Mouse (Mus musculus) activated CD4-positive, CD25-positive, alpha-beta regulatory T cell, adult 9 weeks (primary cell): ENCODE measurements around the gene Pitpnb. TPM values are rescaled to one million over a fixed set of nuclear protein-coding genes. Genes with fewer than 3 reads are reported as not detected.

ENCODE experiments used
- polyA plus RNA-seq: library from polyadenylated mRNA; unstranded; fragments of 100-300 nt; shearing (Covaris generic); gene quantifications from one replicate; pipeline ENCODE4 v1.2.1, GENCODE M21; 2017

Gene Pitpnb
- 78.8 TPM for polyA plus RNA-seq

GRCm38 (mm10) chr5:111330417-111331098, at the start of gene Pitpnb:
Gene Pitpnb, plus strand, starts transcription at chr5:111330763.

GRCm38 (mm10) chr5:111416591-111417374, 86.2 kb downstream of the Pitpnb start, which contains the start of gene Mn1:
Gene Mn1, plus strand, starts transcription at chr5:111417362.

Other genes with a start within 250 kb of the Pitpnb start
- gene Mn1, start 86.6 kb downstream of the Pitpnb start, polyA plus RNA-seq, result not detected